Mouse (Mus musculus) small intestine, adult 2 months (tissue): ENCODE data around the gene Bms1.

Experiments
- CTCF ChIP-seq: fragments of 200-500 bp; IDR thresholded peaks from 2 replicates; pipeline ENCODE4 v1.5.1; 2012; ENCODE audit warnings: low read depth, mild to moderate bottlenecking, control low read depth, inconsistent platforms, low read length, moderate library complexity, mixed read lengths; ENCODE audit not compliant: insufficient replicate concordance, insufficient read length; ENCODE audit errors: extremely low read depth
- POLR2A ChIP-seq: fragments of 200-500 bp; IDR thresholded peaks from 2 replicates; pipeline ENCODE4 v1.6.1; 2012; ENCODE audit warnings: low read depth, mild to moderate bottlenecking, control low read depth, inconsistent platforms, low read length, moderate library complexity

GRCm38 (mm10) chr6:118348186-118348585 lies 71.1 kb downstream of the Bms1 start:
- TF ChIP-seq CTCF (no peak), POLR2A (no peak)
